Mouse (Mus musculus): ENCODE data around the gene Ccnl2. TPM values are rescaled to one million over a fixed set of nuclear protein-coding genes. Genes with fewer than 3 reads are reported as not detected.

The Ccnl2 gene
- polyA plus RNA-seq, 1 experiment from 2014 or later: 55.5 TPM

- ChIA-PET CTCF (no interaction called here), POLR2A (no interaction called here)
- H3K27me3 ChIP-seq: no peaks in the 10 kb centered on the region
- DNase-seq (ENCODE audit: low read depth, low spot score) (no peak), ATAC-seq (no peak)
- in situ Hi-C loops (cut with MboI; ENCODE audit: low pct_unique_long_range_greater_than_20kb): no loop called here
- TF ChIP-seq CTCF (IDR thresholded peaks at IDR 0.05): no peak
Observed at GRCm38 (mm10) chr4:155790021-155790489, 22.2 kb upstream of the Ccnl2 start, which contains the start of gene Ankrd65. TSS of gene Ankrd65 (plus strand) at chr4:155790439.

GRCm38 (mm10) chr4:155790650-155791161 lies 21.6 kb upstream of the Ccnl2 start:
- no peak for TF ChIP-seq CTCF (IDR thresholded peaks at IDR 0.05)
- in situ Hi-C loops (cut with MboI; ENCODE audit: low pct_unique_long_range_greater_than_20kb): no loop called here
- ATAC-seq: no peak
- H3K27me3 ChIP-seq: no peaks in the 10 kb centered on the region
- CTCF ChIA-PET: no interaction called here
- POLR2A ChIA-PET: no interaction called here
- no peak for DNase-seq (ENCODE audit: low read depth, low spot score)

- DNase-seq (ENCODE audit: low read depth, low spot score) (no peak), ATAC-seq (no peak)
- TF ChIP-seq CTCF (IDR thresholded peaks at IDR 0.05): no peak
- ChIA-PET CTCF (no interaction called here), POLR2A (no interaction called here)
- H3K27me3 ChIP-seq: no peaks in the 10 kb centered on the region
- in situ Hi-C loops (cut with MboI; ENCODE audit: low pct_unique_long_range_greater_than_20kb): no loop called here
Observed at GRCm38 (mm10) chr4:155791240-155791933, 20.9 kb upstream of the Ccnl2 start.

GRCm38 (mm10) chr4:155793730-155794129 lies 18.6 kb upstream of the Ccnl2 start:
- DNase-seq (ENCODE audit: low read depth, low spot score): no peak
- in situ Hi-C loops (cut with MboI; ENCODE audit: low pct_unique_long_range_greater_than_20kb): no loop called here
- no peak for ATAC-seq
- POLR2A ChIA-PET: no interaction called here
- peaks cover 4% of the 10 kb centered on the region for H3K27me3 ChIP-seq
- CTCF ChIA-PET: interaction anchor here (1.5 kb wide), 1 partner anchor 9 kb away, joined by 4 read pairs; the partner anchor contains the start of gene Mrpl20
- TF ChIP-seq CTCF (IDR thresholded peaks at IDR 0.05): no peak

- in situ Hi-C loops (cut with MboI; ENCODE audit: low pct_unique_long_range_greater_than_20kb): no loop called here
- ChIA-PET CTCF (interaction anchor here (1.3 to 1.4 kb wide), 3 partner anchors 8 to 22 kb away, joined by 4 read pairs; no protein-coding TSS in a partner anchor), POLR2A (interaction anchor here (0.7 kb wide), 1 partner anchor 41 kb away, joined by 3 read pairs; no protein-coding TSS in a partner anchor)
- no peak for ATAC-seq
- no peak for DNase-seq (ENCODE audit: low read depth, low spot score)
- H3K27me3 ChIP-seq: no peaks in the 10 kb centered on the region
- TF ChIP-seq CTCF (IDR thresholded peaks at IDR 0.05): no peak
Observed at GRCm38 (mm10) chr4:155802075-155802474, 10.2 kb upstream of the Ccnl2 start.

DNA sequence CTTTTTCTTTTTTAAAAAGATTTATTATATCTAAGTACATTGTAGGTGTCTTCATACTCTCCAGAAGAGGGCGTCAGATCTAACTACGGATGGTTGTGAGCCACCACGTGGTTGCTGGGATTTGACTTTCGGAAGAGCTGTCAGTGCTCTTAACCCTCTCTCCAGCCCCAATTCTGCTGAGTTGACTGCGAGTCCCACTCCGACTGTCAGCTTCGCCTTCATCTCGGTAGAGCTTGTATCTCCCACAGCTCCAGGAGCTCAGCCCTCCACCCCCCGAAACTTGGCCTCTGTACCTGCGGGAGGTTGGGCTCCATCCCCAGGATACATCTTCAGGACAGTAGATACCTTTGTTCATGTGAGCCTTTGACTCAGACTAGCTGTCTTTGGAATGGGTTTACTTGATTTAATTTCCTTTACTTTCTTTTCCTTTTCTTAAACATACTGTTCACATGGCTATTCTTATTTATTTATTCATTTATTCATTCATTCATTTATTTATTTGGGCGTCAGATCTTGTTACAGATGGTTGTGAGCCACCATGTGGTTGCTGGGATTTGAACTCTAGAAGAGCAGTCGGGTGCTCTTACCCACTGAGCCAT lies 9.4 kb upstream of the Ccnl2 start, which contains the start of gene Mrpl20:
Gene Mrpl20 (plus strand): TSS at position 138 of the 599 bp plus-strand sequence.
- in situ Hi-C loops (cut with MboI; ENCODE audit: low pct_unique_long_range_greater_than_20kb): no loop called here
- ATAC-seq: peak; percentile 47
- H3K27me3 ChIP-seq: no peaks in the 10 kb centered on the region
- ChIA-PET POLR2A (interaction anchor here (0.7 kb wide), 1 partner anchor 41 kb away, joined by 3 read pairs; no protein-coding TSS in a partner anchor), CTCF (interaction anchor here (1.1 to 1.4 kb wide), 4 partner anchors 8 to 23 kb away, joined by 3 to 4 read pairs (median 4); no protein-coding TSS in a partner anchor)
- DNase-seq (ENCODE audit: low read depth, low spot score): peak; percentile 30
- no peak for TF ChIP-seq CTCF (IDR thresholded peaks at IDR 0.05)

DNA sequence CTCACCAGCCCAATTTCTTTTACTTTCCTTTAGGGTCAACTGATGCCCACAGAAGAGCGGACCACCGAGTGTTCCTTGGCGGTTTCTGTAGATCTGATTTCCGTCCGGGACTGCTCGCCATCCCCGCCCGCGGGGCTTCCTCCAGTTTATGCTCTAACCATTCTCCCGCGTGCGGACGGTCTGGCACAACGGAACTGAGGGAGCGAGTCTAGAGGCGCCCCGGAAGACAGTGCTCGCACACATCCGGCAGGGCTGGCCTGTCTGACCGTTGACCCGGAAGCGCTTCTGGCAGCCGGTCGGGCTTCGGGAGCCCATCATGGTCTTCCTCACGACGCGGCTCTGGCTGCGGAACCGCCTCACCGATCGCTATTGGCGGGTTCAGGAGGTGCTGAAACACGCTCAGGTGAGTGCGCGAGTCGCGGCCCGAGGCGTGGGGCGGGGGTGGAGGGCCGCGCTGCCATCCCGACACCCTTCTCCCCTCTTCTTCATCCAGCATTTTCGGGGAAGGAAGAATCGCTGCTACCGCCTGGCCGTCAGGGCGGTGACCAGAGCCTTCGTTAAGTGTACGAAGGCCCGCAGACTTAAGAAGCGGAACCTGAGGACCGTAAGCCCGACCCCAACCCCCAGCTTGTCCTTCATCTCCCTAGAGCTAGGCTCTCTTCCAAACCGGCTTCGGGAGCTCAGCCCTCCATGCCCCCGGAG lies 8.8 kb upstream of the Ccnl2 start:
- ATAC-seq: peak; percentile 51
- POLR2A ChIA-PET: interaction anchor here (1.1 kb wide), 1 partner anchor 9 kb away, joined by 3 read pairs; the partner anchor contains the start of gene Ccnl2
- TF ChIP-seq CTCF (IDR thresholded peaks at IDR 0.05): no peak
- DNase-seq (ENCODE audit: low read depth, low spot score): peak; percentile 56
- in situ Hi-C loops (cut with MboI; ENCODE audit: low pct_unique_long_range_greater_than_20kb): no loop called here
- no peaks in the 10 kb centered on the region for H3K27me3 ChIP-seq
- CTCF ChIA-PET: interaction anchor here (1.1 to 1.4 kb wide), 4 partner anchors 7 to 23 kb away, joined by 3 to 4 read pairs (median 4); no protein-coding TSS in a partner anchor

GRCm38 (mm10) chr4:155807841-155808240 lies 4.4 kb upstream of the Ccnl2 start:
- ATAC-seq (no peak), DNase-seq (ENCODE audit: low read depth, low spot score) (no peak)
- no peaks in the 10 kb centered on the region for H3K27me3 ChIP-seq
- TF ChIP-seq CTCF (IDR thresholded peaks at IDR 0.05): no peak
- ChIA-PET POLR2A (no interaction called here), CTCF (no interaction called here)
- in situ Hi-C loops (cut with MboI; ENCODE audit: low pct_unique_long_range_greater_than_20kb): no loop called here

GRCm38 (mm10) chr4:155812665-155813181 lies 434 bp downstream of the Ccnl2 start:
- ChIA-PET CTCF (interaction anchor here (1.4 to 1.5 kb wide), 2 partner anchors 9 to 12 kb away, joined by 3 to 4 read pairs; no protein-coding TSS in a partner anchor), POLR2A (interaction anchor here (0.7 to 1.0 kb wide), 3 partner anchors 9 to 12 kb away, joined by 3 to 4 read pairs (median 3); no protein-coding TSS in a partner anchor)
- no peak for ATAC-seq
- in situ Hi-C loops (cut with MboI; ENCODE audit: low pct_unique_long_range_greater_than_20kb): no loop called here
- no peak for TF ChIP-seq CTCF (IDR thresholded peaks at IDR 0.05)
- no peaks in the 10 kb centered on the region for H3K27me3 ChIP-seq
- DNase-seq (ENCODE audit: low read depth, low spot score): no peak

DNA sequence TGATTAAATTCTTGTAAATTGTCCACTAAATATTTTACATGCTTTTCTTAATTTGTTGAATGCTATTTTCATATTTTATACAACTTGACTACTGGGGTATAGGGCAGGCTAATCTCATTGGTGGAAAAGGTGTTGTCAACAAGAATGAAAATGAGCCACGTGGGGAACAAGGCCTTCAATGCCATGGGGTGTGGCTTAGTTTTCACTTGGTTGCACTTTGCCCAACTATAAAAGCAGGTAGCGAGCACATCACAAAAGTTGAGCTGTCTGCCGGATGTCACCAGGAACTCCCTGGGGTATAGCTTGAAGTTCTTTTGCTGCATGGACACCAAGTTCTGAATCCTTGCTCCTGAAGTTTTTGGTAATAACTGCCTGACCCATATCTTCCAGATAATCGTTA lies 5.2 kb downstream of the Ccnl2 start:
- ChIA-PET POLR2A (no interaction called here), CTCF (no interaction called here)
- in situ Hi-C loops (cut with MboI; ENCODE audit: low pct_unique_long_range_greater_than_20kb): no loop called here
- DNase-seq (ENCODE audit: low read depth, low spot score): no peak
- TF ChIP-seq CTCF (IDR thresholded peaks at IDR 0.05): no peak
- no peak for ATAC-seq
- H3K27me3 ChIP-seq: no peaks in the 10 kb centered on the region

All from Patski (cell line).